Comparison of ENCODE assay signal across 27 mouse cellular contexts in genomic region chr15:98425188-98425587, GRCm38 (mm10). TPM values are rescaled to one million over a fixed set of nuclear protein-coding genes. Genes with fewer than 3 reads are reported as not detected.
"Had no signal": no experiment of that assay in that cellular context is flagged by ENCODE, and none has a peak within 500 bp of the region (broad histone marks: within the 10 kb centered on the region; RNA-seq: fewer than 3 reads in every experiment).

No protein-coding gene starts in this region.

- H3K9me3 ChIP-seq: midbrain, embryonic 13.5 days; midbrain, embryonic 15.5 days; neural tube, embryonic 12.5 days had no signal

- H3K9ac ChIP-seq: lung, embryonic 14.5 days; midbrain, embryonic 13.5 days; midbrain, embryonic 15.5 days; neural tube, embryonic 12.5 days had no signal

- H3K27me3 ChIP-seq: midbrain, embryonic 13.5 days; midbrain, embryonic 15.5 days; neural tube, embryonic 12.5 days had no signal

- H3K4me3 ChIP-seq: megakaryocyte, embryonic 14.5 days; midbrain, embryonic 13.5 days; midbrain, embryonic 15.5 days; neural tube, embryonic 12.5 days had no signal

- DNase-seq: lung, adult 18-20 months; lung, embryonic 14.5 days; lung, postnatal 10 days; lung, postnatal 4 days; retina, postnatal 1 day; right cerebral cortex, adult 18-20 months; right cerebral cortex, postnatal 25 days; right cerebral cortex, postnatal 4 days; spleen, adult 18-20 months; thymus, adult 18-20 months; thymus, postnatal 14 days; thymus, postnatal 4 days had no signal

- H3K36me3 ChIP-seq: midbrain, embryonic 13.5 days; midbrain, embryonic 15.5 days; neural tube, embryonic 12.5 days had no signal

- H3K27ac ChIP-seq: midbrain, embryonic 13.5 days; midbrain, embryonic 15.5 days; neural tube, embryonic 12.5 days had no signal

- ATAC-seq: midbrain, embryonic 13.5 days; midbrain, embryonic 15.5 days had no signal

- H3K4me1 ChIP-seq: megakaryocyte, embryonic 14.5 days; midbrain, embryonic 15.5 days had no signal

- H3K4me2 ChIP-seq: lung, embryonic 14.5 days; midbrain, embryonic 13.5 days; midbrain, embryonic 15.5 days; neural tube, embryonic 12.5 days had no signal

RNA-seq across cellular contexts. Expression of gene Olfr282, which starts 5.8 kb away (rescaled TPM):
- total RNA-seq: midbrain, postnatal 0 days; monocyte, adult 5-6 weeks; neutrophil, adult 5-6 weeks had no signal
- polyA plus RNA-seq: liver, embryonic 16.5 days; lung, embryonic 14.5 days; lung, embryonic 16.5 days; midbrain, embryonic 13.5 days; midbrain, embryonic 15.5 days; midbrain, postnatal 0 days; neural tube, embryonic 12.5 days; neural tube, embryonic 14.5 days; small intestine, adult 2 months; stomach, embryonic 14.5 days; stomach, embryonic 16.5 days; thymus, postnatal 0 days; urinary bladder, adult 2 months had no signal

RNA-seq across cellular contexts. Expression of gene Olfr281, which starts 27.2 kb away (rescaled TPM):
- total RNA-seq: midbrain, postnatal 0 days; monocyte, adult 5-6 weeks; neutrophil, adult 5-6 weeks had no signal
- polyA plus RNA-seq: liver, embryonic 16.5 days; lung, embryonic 14.5 days; lung, embryonic 16.5 days; midbrain, embryonic 13.5 days; midbrain, embryonic 15.5 days; midbrain, postnatal 0 days; neural tube, embryonic 12.5 days; neural tube, embryonic 14.5 days; small intestine, adult 2 months; stomach, embryonic 14.5 days; stomach, embryonic 16.5 days; thymus, postnatal 0 days; urinary bladder, adult 2 months had no signal

RNA-seq across cellular contexts. Expression of gene Olfr283, which starts 44.4 kb away (rescaled TPM):
- total RNA-seq: midbrain, postnatal 0 days; monocyte, adult 5-6 weeks; neutrophil, adult 5-6 weeks had no signal
- polyA plus RNA-seq: liver, embryonic 16.5 days; lung, embryonic 14.5 days; lung, embryonic 16.5 days; midbrain, embryonic 13.5 days; midbrain, embryonic 15.5 days; midbrain, postnatal 0 days; neural tube, embryonic 12.5 days; neural tube, embryonic 14.5 days; small intestine, adult 2 months; stomach, embryonic 14.5 days; stomach, embryonic 16.5 days; thymus, postnatal 0 days; urinary bladder, adult 2 months had no signal

RNA-seq across cellular contexts. Expression of gene OR5BS1P, which starts 44.5 kb away (rescaled TPM):
- total RNA-seq: midbrain, postnatal 0 days; monocyte, adult 5-6 weeks; neutrophil, adult 5-6 weeks had no signal
- polyA plus RNA-seq: liver, embryonic 16.5 days; lung, embryonic 14.5 days; lung, embryonic 16.5 days; midbrain, embryonic 13.5 days; midbrain, embryonic 15.5 days; midbrain, postnatal 0 days; neural tube, embryonic 12.5 days; neural tube, embryonic 14.5 days; small intestine, adult 2 months; stomach, embryonic 14.5 days; stomach, embryonic 16.5 days had no signal

RNA-seq across cellular contexts. Expression of gene Lalba, which starts 57.3 kb away (rescaled TPM):
- total RNA-seq: midbrain, postnatal 0 days; monocyte, adult 5-6 weeks; neutrophil, adult 5-6 weeks had no signal
- polyA plus RNA-seq: liver, embryonic 16.5 days; midbrain, embryonic 13.5 days; midbrain, embryonic 15.5 days; midbrain, postnatal 0 days; neural tube, embryonic 12.5 days; neural tube, embryonic 14.5 days; small intestine, adult 2 months; stomach, embryonic 14.5 days; urinary bladder, adult 2 months had no signal
